Mouse (Mus musculus): ENCODE results near the gene Pes1. TPM values are rescaled to one million over a fixed set of nuclear protein-coding genes. Genes with fewer than 3 reads are reported as not detected.
"Not testable (repeated sequence)": the region's sequence is repeated elsewhere in the genome, so short reads cannot be mapped to it uniquely, and the experiment has no call there.

Gene Pes1
- total RNA-seq, 2 experiments from 2014 or later: 31.8 to 34.0 TPM

GRCm38 (mm10) chr11:3999547-3999946, 35.8 kb downstream of the Pes1 start:
- intact Hi-C loops (cut with DNase I): no loop called here
- DNase-seq: no peak

- DNase-seq: peak; percentile 68 to 84
- intact Hi-C loops (cut with DNase I): loop anchor here (1.0 kb wide), 1 partner anchor 82 kb away; no protein-coding TSS in a partner anchor
Observed at GRCm38 (mm10) chr11:4001603-4002002, 37.8 kb downstream of the Pes1 start.

GRCm38 (mm10) chr11:4005220-4005805, 41.5 kb downstream of the Pes1 start:
- no peak for DNase-seq

GRCm38 (mm10) chr11:4006462-4006861, 42.7 kb downstream of the Pes1 start:
- intact Hi-C loops (cut with DNase I): no loop called here
- DNase-seq: no peak

More at GRCm38 (mm10) chr11:4005220-4005805, 41.5 kb downstream of the Pes1 start:
- intact Hi-C loops (cut with DNase I): no loop called here

GRCm38 (mm10) chr11:4012616-4013015, 48.8 kb downstream of the Pes1 start:
- intact Hi-C loops (cut with DNase I): no loop called here
- no peak for DNase-seq

GRCm38 (mm10) chr11:4015796-4016195, 52.0 kb downstream of the Pes1 start:
- intact Hi-C loops (cut with DNase I); DNase-seq: not testable (repeated sequence)

GRCm38 (mm10) chr11:4022111-4022510, 58.3 kb downstream of the Pes1 start:
- DNase-seq; intact Hi-C loops (cut with DNase I): not testable (repeated sequence)

- intact Hi-C loops (cut with DNase I): no loop called here
- DNase-seq: no peak
Observed at GRCm38 (mm10) chr11:4023321-4023720, 59.5 kb downstream of the Pes1 start.

- intact Hi-C loops (cut with DNase I): no loop called here
Observed at GRCm38 (mm10) chr11:4027066-4027465, 63.3 kb downstream of the Pes1 start.

GRCm38 (mm10) chr11:4027561-4028334, 64.0 kb downstream of the Pes1 start:
- intact Hi-C loops (cut with DNase I): no loop called here
- no peak for DNase-seq

More at GRCm38 (mm10) chr11:4027066-4027465, 63.3 kb downstream of the Pes1 start:
- no peak for DNase-seq

GRCm38 (mm10) chr11:4029343-4029742, 65.6 kb downstream of the Pes1 start:
- DNase-seq: no peak
- intact Hi-C loops (cut with DNase I): no loop called here

Other genes starting within 250 kb of the Pes1 start
- gene Osbp2, start 100.1 kb upstream of the Pes1 start, total RNA-seq (2021): 1 to 10 TPM; 5.6 to 6.1 TPM
- under 1 TPM; 0.32 to 0.38 TPM for gene 4921536K21Rik, start 68.9 kb upstream of the Pes1 start, total RNA-seq (2021)
- 10 to 100 TPM; 30.3 to 41.9 TPM for gene Dusp18, start 68.7 kb upstream of the Pes1 start, total RNA-seq (2021)
- 1 to 10 TPM; 4.3 to 4.7 TPM for gene Slc35e4, start 49.3 kb upstream of the Pes1 start, total RNA-seq (2021)
- 10 to 100 TPM; 50.3 to 50.9 TPM for gene Tcn2, start 31.8 kb upstream of the Pes1 start, total RNA-seq (2021)
- not detected for gene 4930556J24Rik, start 12.8 kb downstream of the Pes1 start, total RNA-seq (2021)
- under 1 TPM; 0.12 to 0.36 TPM for gene Gal3st1, start 19.7 kb downstream of the Pes1 start, total RNA-seq (2021)
- under 1 TPM in 1 of 2 experiments, not detected in 1; 0.34 TPM for gene Sec14l4, start 67.5 kb downstream of the Pes1 start, total RNA-seq (2021)
- under 1 TPM in 1 of 2 experiments, not detected in 1; 0.74 TPM for gene Sec14l3, start 100.9 kb downstream of the Pes1 start, total RNA-seq (2021)
- gene Mtfp1, start 131.5 kb downstream of the Pes1 start, total RNA-seq (2021): 10 to 100 TPM; 80.7 to 82.0 TPM
- gene Sec14l2, start 159.4 kb downstream of the Pes1 start, total RNA-seq (2021): 1 to 10 TPM; 1.3 to 1.4 TPM
- gene Rnf215, start 171.2 kb downstream of the Pes1 start, total RNA-seq (2021): 10 to 100 TPM; 17.3 to 18.9 TPM
- 1 to 10 TPM; 5.8 to 8.0 TPM for gene Ccdc157, start 196.3 kb downstream of the Pes1 start, total RNA-seq (2021)
- gene Sf3a1, start 196.4 kb downstream of the Pes1 start, total RNA-seq (2021): 10 to 100 TPM; 45.6 to 54.6 TPM
- gene Tbc1d10a, start 222.8 kb downstream of the Pes1 start, total RNA-seq (2021): 10 to 100 TPM; 12.3 to 12.6 TPM

Measured in heart, postnatal 10 days (tissue).